Mouse (Mus musculus) MEL (cell line): ENCODE measurements around the gene Trim2. TPM values are rescaled to one million over a fixed set of nuclear protein-coding genes. Genes with fewer than 3 reads are reported as not detected.

ENCODE experiments used
- DNase-seq: peaks from one replicate; pipeline ENCODE4 v3.0.0; 2011; ENCODE audit warnings: low read depth, low spot score
- H3K27ac ChIP-seq: 2 replicates; pipeline ENCODE4 v1.5.1; 2012; ENCODE audit warnings: low read depth, mild to moderate bottlenecking, control low read depth, low read length, moderate library complexity; ENCODE audit not compliant: control insufficient read depth
- H3K27me3 ChIP-seq, 2 experiments: fragments of 150-350 bp in 1 of 2; sonication (generic) in 1 of 2; 2 replicates each; pipeline ENCODE4 v1.6.1; 2012; ENCODE audit warnings: low read length in 2 of 2, mild to moderate bottlenecking in 2 of 2, improper control_type of control experiment in 1 of 2, moderate library complexity in 1 of 2; ENCODE audit not compliant: insufficient read depth in 2 of 2, control insufficient read depth in 1 of 2
- H3K36me3 ChIP-seq, 2 experiments: 2 replicates each; pipeline ENCODE4 v1.6.1; 2012 to 2014; ENCODE audit warnings: low read length in 2 of 2, improper control_type of control experiment in 1 of 2, inconsistent platforms in 1 of 2, mild to moderate bottlenecking in 1 of 2; ENCODE audit not compliant: insufficient read depth in 2 of 2, control insufficient read depth in 1 of 2
- H3K4me1 ChIP-seq, 2 experiments: fragments of 150-350 bp in 1 of 2; sonication (generic) in 1 of 2; 2 replicates each; pipeline ENCODE4 v1.6.1; 2012; ENCODE audit warnings: low read length in 2 of 2, improper control_type of control experiment in 1 of 2, mild to moderate bottlenecking in 1 of 2; ENCODE audit not compliant: insufficient read depth in 2 of 2, control insufficient read depth in 1 of 2
- H3K4me3 ChIP-seq, 2 experiments: fragments of 150-350 bp in 1 of 2; sonication (generic) in 1 of 2; 2 replicates each; pipeline ENCODE4 v1.5.1; 2012; ENCODE audit warnings: low read depth in 2 of 2, low read length in 2 of 2, mild to moderate bottlenecking in 2 of 2, moderate library complexity in 2 of 2, control low read depth in 1 of 2, improper control_type of control experiment in 1 of 2; ENCODE audit not compliant: control insufficient read depth in 1 of 2, insufficient read depth in 1 of 2
- H3K79me2 ChIP-seq: 2 replicates; pipeline ENCODE4 v1.6.1; 2012; ENCODE audit warnings: mild to moderate bottlenecking, low read length, moderate library complexity; ENCODE audit not compliant: control insufficient read depth, poor library complexity, insufficient read depth
- H3K9ac ChIP-seq: 2 replicates; pipeline ENCODE4 v1.6.1; 2012; ENCODE audit warnings: low read depth, mild to moderate bottlenecking, control low read depth, low read length, moderate library complexity; ENCODE audit not compliant: control insufficient read depth, poor library complexity, severe bottlenecking
- H3K9me3 ChIP-seq: fragments of 150-350 bp; sonication (generic); replicated peaks from 2 replicates; pipeline ENCODE4 v1.6.1; 2012; ENCODE audit warnings: mild to moderate bottlenecking, low read length, improper control_type of control experiment, moderate library complexity; ENCODE audit not compliant: insufficient read depth
- CHD2 ChIP-seq: IDR thresholded peaks from 2 replicates; pipeline ENCODE4 v1.6.1; 2011; ENCODE audit warnings: low read length, improper control_type of control experiment
- CTCF ChIP-seq, 3 experiments: IDR thresholded peaks in 2 of 3; conservative IDR thresholded peaks in 1 of 3; 2 replicates each; pipeline ENCODE4 v1.5.1; 2011 to 2012; ENCODE audit warnings: low read length in 3 of 3, low read depth in 2 of 3, mild to moderate bottlenecking in 2 of 3, improper control_type of control experiment in 1 of 3, inconsistent platforms in 1 of 3, mixed read lengths in 1 of 3, moderate library complexity in 1 of 3; ENCODE audit not compliant: control insufficient read depth in 1 of 3, insufficient read depth in 1 of 3, poor library complexity in 1 of 3, severe bottlenecking in 1 of 3
- E2F4 ChIP-seq: IDR thresholded peaks from 2 replicates; pipeline ENCODE4 v1.6.1; 2011; ENCODE audit warnings: low read depth, low read length, improper control_type of control experiment, borderline replicate concordance
- EP300 ChIP-seq, 2 experiments: IDR thresholded peaks; 2 replicates each; pipeline ENCODE4 v1.6.1; 2011; ENCODE audit warnings: improper control_type of control experiment in 2 of 2, low read length in 2 of 2, low read depth in 1 of 2, mild to moderate bottlenecking in 1 of 2
- ETS1 ChIP-seq: IDR thresholded peaks from 2 replicates; pipeline ENCODE4 v1.6.1; 2012; ENCODE audit warnings: low read depth, mild to moderate bottlenecking, inconsistent platforms, low read length, improper control_type of control experiment, moderate library complexity
- GABPA ChIP-seq: IDR thresholded peaks from 2 replicates; pipeline ENCODE4 v1.6.1; 2012; ENCODE audit warnings: low read depth, mild to moderate bottlenecking, inconsistent platforms, low read length, improper control_type of control experiment, moderate library complexity
- GATA1 ChIP-seq: IDR thresholded peaks from 2 replicates; pipeline ENCODE4 v1.6.1; 2011; ENCODE audit warnings: low read depth, low read length, improper control_type of control experiment
- HCFC1 ChIP-seq: IDR thresholded peaks from 2 replicates; pipeline ENCODE4 v1.6.1; 2012; ENCODE audit warnings: low read depth, mild to moderate bottlenecking, inconsistent platforms, low read length, improper control_type of control experiment, moderate library complexity
- JUND ChIP-seq: IDR thresholded peaks from 2 replicates; pipeline ENCODE4 v1.6.1; 2011; ENCODE audit warnings: low read depth, mild to moderate bottlenecking, improper control_type of control experiment, low read length
- MAFK ChIP-seq: IDR thresholded peaks from 2 replicates; pipeline ENCODE4 v1.6.1; 2011; ENCODE audit warnings: low read depth, mild to moderate bottlenecking, low read length, improper control_type of control experiment, borderline replicate concordance
- MAX ChIP-seq: IDR thresholded peaks from 2 replicates; pipeline ENCODE4 v1.6.1; 2011; ENCODE audit warnings: low read length, improper control_type of control experiment
- MAZ ChIP-seq: IDR thresholded peaks from 2 replicates; pipeline ENCODE4 v1.6.1; 2012; ENCODE audit warnings: low read depth, mild to moderate bottlenecking, inconsistent platforms, low read length, improper control_type of control experiment
- MEF2A ChIP-seq: IDR thresholded peaks from 2 replicates; pipeline ENCODE4 v1.6.1; 2014; ENCODE audit warnings: low read depth, mild to moderate bottlenecking, inconsistent platforms, low read length, improper control_type of control experiment; ENCODE audit not compliant: poor library complexity, insufficient replicate concordance, severe bottlenecking; ENCODE audit errors: extremely low read depth
- MXI1 ChIP-seq: IDR thresholded peaks from 2 replicates; pipeline ENCODE4 v1.6.1; 2011; ENCODE audit warnings: mild to moderate bottlenecking, low read depth, low read length, improper control_type of control experiment
- MYB ChIP-seq: IDR thresholded peaks from 2 replicates; pipeline ENCODE4 v1.6.1; 2011; ENCODE audit warnings: mild to moderate bottlenecking, low read depth, low read length, improper control_type of control experiment
- NELFE ChIP-seq: IDR thresholded peaks from 2 replicates; pipeline ENCODE4 v1.6.1; 2011; ENCODE audit warnings: low read depth, low read length, improper control_type of control experiment
- POLR2A ChIP-seq, 2 experiments: IDR thresholded peaks; 2 replicates each; pipeline ENCODE4 v1.6.1; 2011 to 2012; ENCODE audit warnings: low read length in 2 of 2, mild to moderate bottlenecking in 2 of 2, control low read depth in 1 of 2, improper control_type of control experiment in 1 of 2, low read depth in 1 of 2, moderate library complexity in 1 of 2; ENCODE audit not compliant: control insufficient read depth in 1 of 2, insufficient read depth in 1 of 2, poor library complexity in 1 of 2
- POLR2AphosphoS2 ChIP-seq: IDR thresholded peaks from 2 replicates; pipeline ENCODE4 v1.6.1; 2011; ENCODE audit warnings: low read length, improper control_type of control experiment
- POLR2AphosphoS5 ChIP-seq: IDR thresholded peaks from 2 replicates; pipeline ENCODE4 v1.6.1; 2012; ENCODE audit warnings: low read depth, borderline replicate concordance, mild to moderate bottlenecking, inconsistent platforms, low read length, moderate library complexity, mixed read lengths
- RCOR1 ChIP-seq: IDR thresholded peaks from 2 replicates; pipeline ENCODE4 v1.6.1; 2012; ENCODE audit warnings: low read depth, mild to moderate bottlenecking, inconsistent platforms, low read length, improper control_type of control experiment
- SIN3A ChIP-seq: IDR thresholded peaks from 2 replicates; pipeline ENCODE4 v1.6.1; 2012; ENCODE audit warnings: low read length, improper control_type of control experiment, inconsistent platforms
- SMC3 ChIP-seq: IDR thresholded peaks from 2 replicates; pipeline ENCODE4 v1.6.1; 2011; ENCODE audit warnings: low read depth, low read length, improper control_type of control experiment
- TAL1 ChIP-seq: IDR thresholded peaks from 2 replicates; pipeline ENCODE4 v1.6.1; 2012; ENCODE audit warnings: mild to moderate bottlenecking, inconsistent platforms, low read length, moderate library complexity, mixed read lengths
- TBP ChIP-seq: IDR thresholded peaks from 2 replicates; pipeline ENCODE4 v1.8.0; 2011; ENCODE audit warnings: low read depth, low read length, improper control_type of control experiment
- TCF12 ChIP-seq: IDR thresholded peaks from 2 replicates; pipeline ENCODE4 v1.6.1; 2014; ENCODE audit warnings: low read depth, mild to moderate bottlenecking, inconsistent platforms, low read length, improper control_type of control experiment, moderate library complexity
- UBTF ChIP-seq: IDR thresholded peaks from 2 replicates; pipeline ENCODE4 v1.6.1; 2012; ENCODE audit warnings: low read depth, mild to moderate bottlenecking, inconsistent platforms, low read length, improper control_type of control experiment, moderate library complexity, borderline replicate concordance; ENCODE audit not compliant: insufficient read depth
- ZC3H11A ChIP-seq: IDR thresholded peaks from 2 replicates; pipeline ENCODE4 v1.6.1; 2012; ENCODE audit warnings: low read depth, mild to moderate bottlenecking, inconsistent platforms, low read length, improper control_type of control experiment
- polyA plus RNA-seq, 2 experiments: library from polyadenylated mRNA; stranded (reverse) in 1 of 2; unstranded in 1 of 2; fragments of >175 nt in 1 of 2; fragments of >200 nt in 1 of 2; gene quantifications; 2 replicates each; pipeline versions ENCODE4 v1.2.1 to v1.2.4; 2012; ENCODE audit warnings: low replicate concordance in 2 of 2, low read depth in 1 of 2; ENCODE audit not compliant: insufficient read length in 2 of 2, insufficient read depth in 1 of 2, missing spikeins in 1 of 2
- total RNA-seq: library from RNA; depleted of rRNA; stranded (reverse); fragments of 300-350 nt; gene quantifications from 2 replicates; pipeline ENCODE4 v1.2.3, GENCODE M21; 2012

Trim2 gene
- total and polyA plus RNA-seq, 3 experiments, result 1.7 to 4.4 TPM; not detected in 1

DNA sequence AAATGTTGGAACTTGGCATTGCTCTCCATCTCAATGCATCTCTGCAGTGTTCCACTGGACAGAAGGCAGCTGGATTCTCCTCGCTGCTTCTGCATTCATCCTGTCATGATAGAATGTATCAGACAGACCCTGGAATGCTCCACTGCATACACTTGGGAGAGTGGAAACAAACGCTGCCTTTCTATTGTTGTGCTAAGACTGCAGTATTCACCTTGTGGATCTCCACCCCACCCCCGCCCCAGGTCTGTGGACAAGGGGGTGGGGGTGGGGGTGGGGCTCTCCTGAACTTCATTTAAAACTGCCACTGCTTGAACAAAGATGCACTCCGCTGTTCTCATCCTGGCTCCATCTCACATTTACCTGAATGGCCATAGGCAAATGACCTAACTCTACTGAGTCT lies 112.8 kb downstream of the Trim2 start:
- no peaks in the 10 kb centered on the region for H3K79me2 ChIP-seq
- no peak overlapping the region for H3K4me3 ChIP-seq
- no peaks in the 10 kb centered on the region for H3K36me3 ChIP-seq
- H3K27me3 ChIP-seq, result no peaks in the 10 kb centered on the region
- H3K27ac ChIP-seq, result no peak overlapping the region
- TF ChIP-seq EP300 (IDR thresholded peaks at IDR 0.05; ENCODE audit: low read depth in 1 of 2, low read length in 2 of 2) (no peak), JUND (no peak), SMC3 (no peak), TBP (no peak), TCF12 (no peak), GABPA (no peak), SIN3A (no peak), UBTF (no peak), POLR2AphosphoS5 (no peak), E2F4 (no peak), HCFC1 (no peak), NELFE (no peak), MEF2A (no peak), TAL1 (no peak), GATA1 (no peak), ETS1 (no peak), POLR2A (IDR thresholded peaks at IDR 0.05; ENCODE audit: control insufficient read depth in 1 of 2, insufficient read depth in 1 of 2, low read depth in 1 of 2, low read length in 2 of 2, poor library complexity in 1 of 2) (no peak), MAFK (no peak), RCOR1 (no peak), ZC3H11A (no peak)
- TF ChIP-seq, all 39 proteins: peak for 0
- Histone ChIP-seq H3K9ac (no peak overlapping the region), H3K9me3 (no peaks in the 10 kb centered on the region), H3K4me1 (no peaks in the 10 kb centered on the region)
- no peak for DNase-seq

DNA sequence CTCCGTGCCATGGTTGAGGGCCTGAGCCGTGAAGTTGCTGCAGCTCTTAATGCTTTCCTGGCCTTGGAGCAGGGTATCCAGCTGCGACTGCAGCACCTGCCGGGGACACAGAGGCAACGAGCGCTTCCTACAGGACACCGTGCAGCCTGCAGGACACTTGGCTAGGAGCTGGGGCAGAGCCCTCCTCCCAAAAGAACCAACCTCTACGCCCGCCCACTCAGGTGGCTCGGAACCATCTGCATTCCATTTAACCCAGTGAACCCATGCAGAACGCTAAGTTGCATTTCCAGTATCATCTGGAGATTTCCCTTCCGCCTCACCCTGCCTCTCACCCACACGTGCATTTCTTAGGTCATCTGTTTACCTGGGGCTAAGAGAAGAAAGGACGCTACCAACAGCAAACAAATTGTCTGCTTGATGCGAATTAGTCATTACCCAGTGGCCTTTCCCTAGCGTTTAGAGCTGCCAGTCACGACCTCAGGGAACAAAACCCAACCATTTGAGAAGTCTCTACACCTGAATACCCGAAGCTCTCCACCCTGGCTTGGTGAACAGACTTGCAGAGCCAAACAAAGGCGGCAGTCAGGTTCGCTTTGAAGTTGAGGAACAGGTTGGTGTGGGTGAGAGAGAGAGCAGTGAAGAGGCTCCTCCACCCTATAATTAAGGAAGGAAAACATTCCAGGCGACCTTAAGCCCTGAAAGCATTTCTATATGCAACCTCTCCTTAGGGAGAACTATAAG lies 115.4 kb downstream of the Trim2 start:
- Histone ChIP-seq H3K36me3 (no peaks in the 10 kb centered on the region), H3K27ac (no peak overlapping the region), H3K9me3 (no peaks in the 10 kb centered on the region), H3K27me3 (no peaks in the 10 kb centered on the region), H3K79me2 (no peaks in the 10 kb centered on the region), H3K4me1 (no peaks in the 10 kb centered on the region), H3K9ac (no peak overlapping the region), H3K4me3 (no peak overlapping the region)
- TF ChIP-seq POLR2AphosphoS2, result no peak
- no peak for TF ChIP-seq CTCF (IDR thresholded peaks at IDR 0.05 in 2 of 3, conservative IDR thresholded peaks at IDR 0.05 in 1 of 3; ENCODE audit: control insufficient read depth in 1 of 3, insufficient read depth in 1 of 3, low read depth in 2 of 3, low read length in 3 of 3, poor library complexity in 1 of 3, severe bottlenecking in 1 of 3)
- TF ChIP-seq TAL1, result no peak
- TF ChIP-seq RCOR1, result no peak
- no peak for TF ChIP-seq NELFE
- no peak for TF ChIP-seq MYB
- TF ChIP-seq MAZ, result no peak
- no peak for TF ChIP-seq MXI1
- TF ChIP-seq MAX, result no peak
- no peak for TF ChIP-seq ETS1
- no peak for TF ChIP-seq UBTF
- no peak for TF ChIP-seq CHD2
- DNase-seq, result no peak
